Mouse (Mus musculus): ENCODE results near the gene Vps13a. TPM values are rescaled to one million over a fixed set of nuclear protein-coding genes. Genes with fewer than 3 reads are reported as not detected.

Gene Vps13a
- polyA plus RNA-seq, 1 experiment from 2014 or later: 10.2 TPM

DNA sequence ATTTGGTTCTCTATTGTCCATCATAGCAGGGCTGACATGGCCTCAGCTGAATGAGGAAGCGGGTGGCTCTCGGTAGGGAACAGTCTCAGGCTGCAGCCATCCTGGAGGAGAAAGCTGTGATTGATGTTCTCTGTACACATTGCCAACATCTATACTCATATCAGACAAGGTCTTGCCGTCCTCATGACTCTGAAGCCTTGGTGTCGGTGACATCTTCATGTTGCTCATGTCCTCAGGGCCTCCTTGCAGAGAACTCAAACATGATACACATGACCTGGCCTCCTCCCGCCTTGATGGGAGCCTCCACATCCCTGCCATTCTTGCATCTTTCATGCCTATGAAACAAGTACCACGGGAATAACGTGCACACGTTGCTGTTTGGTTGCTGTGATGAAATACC is 200.2 kb downstream of the Vps13a start:
- 72% methylated on average over 8 of the region's 8 CpGs for WGBS
- Histone ChIP-seq H3K4me3 (ENCODE audit: low read length) (no peak overlapping the region), H3K27me3 (ENCODE audit: control insufficient read depth, insufficient read depth, low read depth, low read length) (no peaks in the 10 kb centered on the region), H3K27ac (ENCODE audit: low read length) (no peak overlapping the region), H3K9me3 (ENCODE audit: control insufficient read depth, low read length) (peaks cover 4% of the 10 kb centered on the region; the same call in 1 of the 2 replicates), H3K9ac (ENCODE audit: low read length) (no peak overlapping the region), H3K4me1 (replicated peaks; ENCODE audit: control insufficient read depth, insufficient read depth, low read length) (no peaks in the 10 kb centered on the region), H3K4me2 (ENCODE audit: low read depth, low read length) (no peak overlapping the region), H3K36me3 (ENCODE audit: control insufficient read depth, insufficient read depth, low read length) (peaks cover 2% of the 10 kb centered on the region; the same call in 1 of the 2 replicates)
- no peak for ATAC-seq (ENCODE audit: low read depth)

DNA sequence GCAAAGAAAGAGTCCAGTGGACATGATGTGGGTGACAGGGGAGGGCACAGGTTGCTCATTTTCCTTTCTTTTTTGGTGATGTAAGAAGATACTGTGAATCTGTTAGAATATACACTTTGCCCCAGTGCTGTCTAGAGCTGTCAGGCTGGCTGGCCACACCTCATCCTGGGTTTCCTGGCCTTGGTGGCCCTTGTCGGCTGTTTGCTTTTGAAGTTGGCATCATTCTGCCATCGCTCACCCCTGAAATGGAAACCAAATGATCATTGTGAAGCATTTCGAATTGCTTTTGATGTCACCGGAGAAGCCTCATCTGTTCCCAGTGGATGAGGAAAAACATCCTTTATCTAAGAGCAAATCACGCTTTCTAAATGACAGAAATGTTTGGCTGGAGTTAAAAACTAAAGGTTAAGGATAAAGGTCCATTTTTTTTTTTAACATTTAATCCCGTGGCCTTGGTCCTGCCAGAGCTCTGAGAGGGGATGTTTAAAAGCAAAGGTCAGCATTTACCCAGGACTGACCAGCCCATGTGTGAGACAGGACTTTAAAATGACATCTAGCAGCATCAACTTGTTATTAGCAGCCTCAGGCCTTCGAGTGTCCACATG is 201.0 kb downstream of the Vps13a start:
- Histone ChIP-seq H3K27me3 (ENCODE audit: control insufficient read depth, insufficient read depth, low read depth, low read length) (no peaks in the 10 kb centered on the region), H3K9me3 (ENCODE audit: control insufficient read depth, low read length) (peaks cover 4% of the 10 kb centered on the region; the same call in 1 of the 2 replicates), H3K9ac (ENCODE audit: low read length) (no peak overlapping the region), H3K4me3 (ENCODE audit: low read length) (no peak overlapping the region), H3K4me2 (ENCODE audit: low read depth, low read length) (no peak overlapping the region), H3K4me1 (replicated peaks; ENCODE audit: control insufficient read depth, insufficient read depth, low read length) (no peaks in the 10 kb centered on the region), H3K27ac (ENCODE audit: low read length) (no peak overlapping the region), H3K36me3 (ENCODE audit: control insufficient read depth, insufficient read depth, low read length) (peaks cover 2% of the 10 kb centered on the region; the same call in 1 of the 2 replicates)
- ATAC-seq (ENCODE audit: low read depth): no peak
- 46% methylated on average over 7 of the region's 7 CpGs for WGBS

DNA sequence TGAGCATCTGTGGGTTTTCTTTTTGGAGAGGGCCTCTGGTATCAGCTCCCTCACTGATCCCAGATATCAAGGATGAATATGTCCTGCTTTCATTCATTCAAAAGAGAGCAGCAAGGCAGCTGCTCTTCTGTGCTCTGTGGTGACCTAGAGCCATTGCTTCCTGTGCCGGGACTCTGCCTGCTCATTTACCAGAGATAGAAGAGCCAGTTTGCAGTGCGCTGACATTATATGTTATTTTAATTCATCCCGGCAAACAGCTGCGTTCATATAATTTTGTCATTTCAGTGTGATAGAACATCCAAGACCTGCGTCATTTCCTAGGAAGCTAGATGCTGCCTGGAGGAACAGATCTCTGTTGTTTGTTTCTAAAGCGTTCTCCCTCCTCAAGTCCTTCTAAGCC is 203.9 kb downstream of the Vps13a start:
- peaks cover 2% of the 10 kb centered on the region; the same call in 1 of the 2 replicates for H3K36me3 ChIP-seq (ENCODE audit: control insufficient read depth, insufficient read depth, low read length)
- no peak overlapping the region for H3K9ac ChIP-seq (ENCODE audit: low read length)
- H3K4me2 ChIP-seq (ENCODE audit: low read depth, low read length): no peak overlapping the region
- no peaks in the 10 kb centered on the region for H3K4me1 ChIP-seq (replicated peaks; ENCODE audit: control insufficient read depth, insufficient read depth, low read length)
- WGBS: 56% methylated on average over 6 of the region's 6 CpGs
- H3K27ac ChIP-seq (ENCODE audit: low read length): no peak overlapping the region
- no peak overlapping the region for H3K4me3 ChIP-seq (ENCODE audit: low read length)
- H3K9me3 ChIP-seq (ENCODE audit: control insufficient read depth, low read length): peaks cover 3% of the 10 kb centered on the region; the same call in 1 of the 2 replicates
- ATAC-seq (ENCODE audit: low read depth): no peak
- no peaks in the 10 kb centered on the region for H3K27me3 ChIP-seq (ENCODE audit: control insufficient read depth, insufficient read depth, low read depth, low read length)

Other genes starting within 250 kb of the Vps13a start
- gene Foxb2, start 92.9 kb upstream of the Vps13a start, polyA plus RNA-seq (2015; fragmentation: Nextera tagmentation; extraction: Ambion mirVana): not detected in 2 replicates
- gene Prune2, start 175.2 kb upstream of the Vps13a start, polyA plus RNA-seq (2015; fragmentation: Nextera tagmentation; extraction: Ambion mirVana): 1.1 and 1.5 TPM in 2 replicates

All from lung, embryonic 16.5 days (tissue).